Mouse (Mus musculus) left cerebral cortex, adult 2 months (tissue): ENCODE measurements around the gene Ism2. TPM values are rescaled to one million over a fixed set of nuclear protein-coding genes. Genes with fewer than 3 reads are reported as not detected.
"Not testable (repeated sequence)": the region's sequence is repeated elsewhere in the genome, so short reads cannot be mapped to it uniquely, and the experiment has no call there.

ENCODE experiments used
- DNase-seq, 2 experiments: peaks; one replicate each; pipeline ENCODE4 v3.0.0; 2021 to 2022; ENCODE audit warnings: low spot score in 2 of 2, mixed read lengths in 1 of 2; ENCODE audit errors: extremely low spot score in 1 of 2
- H3K27ac ChIP-seq: fragments of 200-600 bp; 2 replicates; pipeline ENCODE4 v1.8.1; 2022
- H3K4me3 ChIP-seq: fragments of 200-600 bp; 2 replicates; pipeline ENCODE4 v1.8.1; 2022
- CTCF ChIP-seq: fragments of 200-600 bp; IDR thresholded peaks from 2 replicates; pipeline ENCODE4 v1.8.1; 2022; ENCODE audit warnings: antibody characterized with exemption, mild to moderate bottlenecking, moderate library complexity
- intact Hi-C: fragments of 180-260 bp; cut with DNase I; formaldehyde crosslinking; loops from one replicate; pipeline ENCODE4 v1.15.1; 2025
- total RNA-seq, 2 experiments: library from RNA; stranded (reverse); gene quantifications; 2 replicates each; pipeline ENCODE4 v1.2.3; 2021

Gene Ism2
- total RNA-seq, 2 experiments from 2014 or later, result 0.19 to 0.27 TPM

DNA sequence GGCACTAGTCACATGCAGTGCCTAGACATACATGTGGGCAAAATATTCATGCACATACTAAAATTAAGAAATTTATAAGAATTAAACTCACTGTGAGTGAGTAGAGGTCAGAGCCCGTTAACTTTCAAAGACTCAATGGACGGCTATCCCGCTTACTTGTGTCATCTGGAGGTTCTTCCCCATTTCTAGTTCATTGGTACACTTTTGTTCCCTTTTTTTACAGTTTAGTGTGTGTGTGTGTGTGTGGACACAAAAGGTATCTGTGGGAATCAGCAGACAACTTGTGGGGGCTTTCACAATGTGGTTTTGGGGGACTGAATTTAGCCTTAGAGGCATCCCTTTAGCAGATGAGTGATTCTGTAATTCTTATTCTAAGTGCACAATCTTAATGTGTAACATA, 25.9 kb upstream of the Ism2 start:
- H3K4me3 ChIP-seq, result no peak overlapping the region
- no peak overlapping the region for H3K27ac ChIP-seq
- DNase-seq, result no peak
- TF ChIP-seq CTCF, result no peak
- intact Hi-C loops, result no loop called here

DNA sequence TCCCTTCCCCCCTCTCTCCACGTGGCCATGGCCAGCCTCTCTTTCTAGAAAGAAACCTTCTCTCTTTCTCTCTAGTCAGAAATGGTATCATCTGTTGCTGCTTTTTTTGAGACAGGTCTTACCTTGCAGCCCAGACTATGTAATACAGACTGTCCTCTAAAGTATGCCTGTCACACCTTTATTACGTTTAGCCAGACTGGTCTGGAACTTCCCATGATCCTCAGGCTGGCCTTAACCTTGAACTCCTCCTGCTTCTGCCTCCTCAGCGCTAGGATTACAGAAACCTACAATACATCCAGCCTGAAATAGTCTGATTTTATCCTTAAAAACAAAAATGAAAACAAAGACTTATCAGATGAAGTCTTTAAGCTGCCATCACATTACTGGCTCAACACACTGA, 19.7 kb upstream of the Ism2 start:
- intact Hi-C loops, result no loop called here
- Histone ChIP-seq H3K4me3 (no peak overlapping the region), H3K27ac (no peak overlapping the region)
- no peak for DNase-seq
- no peak for TF ChIP-seq CTCF

DNA sequence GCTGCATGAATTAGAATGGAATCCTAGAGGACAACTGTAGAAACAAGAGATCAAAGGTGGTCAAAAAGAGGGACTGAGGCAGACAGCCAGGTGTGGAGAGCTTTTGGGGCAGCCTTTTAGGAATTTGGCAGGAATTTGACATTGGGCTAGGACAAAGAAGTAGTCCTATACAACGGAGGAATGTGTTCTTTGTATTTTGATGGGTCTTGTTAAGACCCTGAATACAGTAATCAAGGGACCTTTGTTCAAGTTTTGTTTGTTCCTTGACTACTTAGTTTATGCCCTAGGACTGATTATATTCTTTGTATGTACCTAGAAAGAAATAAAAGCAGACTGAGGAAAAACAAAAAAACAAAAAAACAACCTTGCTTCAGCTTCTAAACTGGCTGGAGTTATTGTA, 18.4 kb upstream of the Ism2 start:
- no peak overlapping the region for H3K27ac ChIP-seq
- no peak for TF ChIP-seq CTCF
- H3K4me3 ChIP-seq, result no peak overlapping the region
- intact Hi-C loops, result no loop called here
- no peak for DNase-seq

DNA sequence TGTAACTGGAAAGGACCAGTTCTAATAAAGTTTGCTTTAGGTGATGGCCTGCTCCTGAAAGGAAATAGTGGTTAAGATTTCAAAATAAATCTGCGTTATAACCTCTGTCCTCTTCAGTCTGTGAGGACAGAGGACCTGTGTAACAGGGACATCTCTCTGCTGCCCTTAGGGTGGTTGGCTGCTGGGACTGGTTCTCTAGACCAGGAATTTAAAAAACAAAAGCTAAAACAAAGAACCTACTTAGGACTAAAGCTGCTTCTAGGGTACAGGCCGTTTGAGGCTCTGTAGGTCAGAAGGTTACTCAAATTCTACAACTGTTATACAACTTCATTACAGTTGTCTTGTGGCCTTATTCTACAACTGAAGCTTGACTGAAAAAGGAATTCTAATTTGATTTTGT, 13.6 kb upstream of the Ism2 start:
- Histone ChIP-seq H3K4me3 (no peak overlapping the region), H3K27ac (no peak overlapping the region)
- no peak for DNase-seq
- no peak for TF ChIP-seq CTCF
- intact Hi-C loops, result no loop called here

DNA sequence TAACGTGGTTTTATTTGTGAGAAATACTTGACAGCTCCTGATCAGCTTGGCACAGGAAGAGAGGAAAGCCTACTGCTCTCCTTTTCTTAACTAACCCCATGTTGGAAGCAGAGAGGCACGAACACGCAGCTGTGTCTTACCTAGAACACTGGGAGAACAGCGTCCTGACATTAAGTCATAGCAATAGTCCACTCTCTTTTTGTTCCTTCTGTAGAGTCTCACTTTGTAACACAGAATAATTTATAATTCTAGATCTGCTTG, 7.0 kb upstream of the Ism2 start:
- DNase-seq, H3K27ac ChIP-seq, H3K4me3 ChIP-seq, intact Hi-C loops: not testable (repeated sequence)

DNA sequence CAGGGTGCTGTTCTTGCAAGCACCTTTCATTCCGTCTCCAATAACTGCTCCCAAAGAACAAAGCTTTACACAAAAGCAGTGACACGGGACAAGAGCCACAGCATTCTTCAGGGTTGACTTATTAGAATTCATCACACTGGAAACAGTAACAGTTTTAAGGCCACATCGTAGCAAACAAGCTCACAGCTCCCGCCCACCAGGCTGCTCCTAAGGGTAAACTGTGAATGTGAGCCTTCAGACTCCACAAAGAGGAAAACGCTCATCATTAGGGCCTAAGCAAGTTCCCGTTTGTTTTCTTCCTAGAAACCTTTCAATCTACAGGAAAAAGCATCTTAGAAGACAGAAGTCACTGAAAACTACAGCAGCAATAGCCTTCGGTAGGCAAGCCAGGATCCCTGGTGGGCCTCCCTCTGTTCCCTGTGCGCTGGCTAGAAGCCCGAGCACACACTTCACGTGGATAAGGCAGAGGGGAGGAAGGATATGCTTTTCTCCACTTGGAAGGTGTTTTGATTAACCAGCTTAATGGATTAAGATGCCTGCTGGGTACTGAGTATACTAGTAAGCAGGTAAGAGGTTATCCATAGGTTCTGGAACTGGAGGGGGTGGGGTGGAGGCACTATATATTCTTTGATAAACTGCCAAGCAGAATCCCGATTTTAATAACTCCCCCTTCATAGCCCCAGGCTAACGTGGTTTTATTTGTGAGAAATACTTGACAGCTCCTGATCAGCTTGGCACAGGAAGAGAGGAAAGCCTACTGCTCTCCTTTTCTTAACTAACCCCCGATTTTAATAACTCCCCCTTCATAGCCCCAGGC, 6.5 kb upstream of the Ism2 start:
- Histone ChIP-seq H3K4me3 (no peak overlapping the region), H3K27ac (no peak overlapping the region)
- intact Hi-C loops, result no loop called here
- DNase-seq, result no peak
- TF ChIP-seq CTCF, result no peak

DNA sequence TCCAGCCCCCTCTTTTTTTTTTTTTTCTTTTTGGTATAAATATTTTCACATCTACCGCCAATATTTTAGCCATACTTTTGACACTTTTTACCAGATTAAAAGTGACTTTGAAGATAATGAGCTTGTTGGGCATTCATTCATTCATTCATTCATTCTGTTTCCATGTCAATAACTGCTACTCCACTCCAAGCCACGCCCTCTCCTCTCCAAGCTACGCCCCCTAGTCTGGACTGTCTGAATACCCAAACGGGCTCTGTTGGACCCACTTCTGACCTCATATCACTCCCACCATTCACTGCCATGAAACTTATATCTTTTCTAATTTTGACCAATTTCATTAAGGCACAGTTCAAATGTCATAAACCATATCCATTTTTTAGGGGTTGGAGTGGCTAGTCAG, 1.7 kb upstream of the Ism2 start:
- intact Hi-C loops, result no loop called here
- H3K4me3 ChIP-seq, result no peak overlapping the region
- no peak for DNase-seq
- no peak overlapping the region for H3K27ac ChIP-seq
- no peak for TF ChIP-seq CTCF

DNA sequence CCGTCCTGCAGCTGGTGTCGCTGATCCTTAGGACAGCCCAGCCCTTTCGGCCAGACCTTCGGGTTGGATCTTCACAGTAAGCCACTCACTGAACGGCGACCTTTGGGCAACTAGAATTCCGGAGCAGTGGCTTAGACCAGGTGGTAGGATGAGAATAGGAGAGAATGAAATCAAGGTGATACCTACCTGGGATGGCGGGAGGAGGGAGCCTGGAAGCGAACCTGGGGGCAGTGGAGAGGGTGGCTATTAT, 861 bp upstream of the Ism2 start:
- no peak for TF ChIP-seq CTCF
- intact Hi-C loops, result no loop called here
- no peak for DNase-seq
- Histone ChIP-seq H3K27ac (no peak overlapping the region), H3K4me3 (peak overlapping the region; percentile 59)

DNA sequence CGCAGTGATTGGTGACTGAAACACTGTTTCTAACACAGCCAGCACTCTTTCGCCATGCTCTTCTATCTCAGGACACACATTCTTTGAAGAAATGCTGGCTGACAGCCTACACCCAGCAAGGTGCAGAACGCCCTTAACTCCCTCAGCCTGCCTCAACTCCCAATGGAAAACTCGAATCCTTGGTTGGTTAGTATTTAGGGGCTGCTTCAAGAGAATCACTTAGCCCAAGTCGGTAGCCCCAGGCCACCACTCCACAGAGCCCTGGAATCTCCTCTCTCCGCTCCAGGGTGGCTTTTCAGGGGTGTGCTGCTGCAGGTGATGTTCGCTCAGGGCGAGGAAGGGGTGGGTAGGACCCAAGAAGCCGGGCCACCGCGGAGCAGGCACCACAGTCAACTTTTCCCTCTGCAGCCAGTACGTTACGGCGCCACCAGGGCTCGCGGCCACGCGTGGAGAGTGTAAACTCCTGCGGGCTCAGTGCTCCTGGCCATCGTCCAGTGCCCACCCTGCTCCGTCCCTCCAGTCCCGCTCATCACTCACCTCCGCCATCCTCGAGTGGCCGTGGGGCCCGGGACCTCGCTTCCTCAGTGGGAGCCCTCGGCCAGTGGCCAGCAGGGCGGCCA, 358 bp downstream of the Ism2 start:
- peak overlapping the region; percentile 59 for H3K4me3 ChIP-seq
- intact Hi-C loops, result no loop called here
- DNase-seq, result peak in 1 of 2 experiments; percentile 19
- H3K27ac ChIP-seq, result no peak overlapping the region
- peak; percentile 8; the same call in 1 of the 2 replicates for TF ChIP-seq CTCF

DNA sequence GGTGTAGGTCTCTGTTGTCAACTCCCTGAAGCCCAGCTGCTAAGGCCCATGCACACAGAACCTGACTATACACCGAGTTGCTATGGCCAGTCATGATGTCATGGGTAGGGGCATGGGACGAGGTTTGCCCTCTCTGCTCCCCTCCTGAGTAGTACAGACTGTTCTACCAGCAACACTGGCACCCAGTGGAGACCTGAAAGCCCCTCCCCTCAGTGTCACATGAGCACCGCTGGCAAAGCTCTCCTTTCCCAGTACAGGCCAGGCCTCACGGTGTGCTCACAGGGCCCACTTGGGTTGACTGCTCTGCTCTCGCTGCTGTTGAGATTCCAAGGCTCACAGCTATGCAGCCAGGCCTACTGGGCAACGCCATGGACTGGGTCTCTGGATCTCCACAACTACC, 5.6 kb downstream of the Ism2 start:
- no peak for DNase-seq
- TF ChIP-seq CTCF, result no peak
- H3K27ac ChIP-seq, result no peak overlapping the region
- H3K4me3 ChIP-seq, result no peak overlapping the region
- intact Hi-C loops, result no loop called here

DNA sequence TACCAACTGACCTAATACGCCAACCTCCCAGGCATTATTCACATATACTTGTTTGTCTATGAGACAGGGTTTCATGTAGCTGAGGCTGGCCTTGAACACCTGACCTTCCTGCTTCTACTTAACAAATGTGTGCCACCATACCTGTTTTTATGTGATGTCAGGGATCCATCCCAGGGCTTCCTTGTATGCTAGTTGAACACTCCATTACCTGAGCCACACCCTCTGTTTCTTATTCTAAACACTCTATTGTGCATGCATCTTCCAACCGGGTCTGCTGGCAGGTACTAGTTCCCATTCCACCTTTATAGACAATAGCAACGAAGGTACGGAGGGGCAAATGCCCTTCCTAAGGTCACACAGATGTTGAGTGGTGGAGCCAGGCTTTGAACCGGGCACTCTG, 10.4 kb downstream of the Ism2 start:
- Histone ChIP-seq H3K27ac (no peak overlapping the region), H3K4me3 (no peak overlapping the region)
- TF ChIP-seq CTCF, result no peak
- DNase-seq, result no peak
- intact Hi-C loops, result no loop called here

DNA sequence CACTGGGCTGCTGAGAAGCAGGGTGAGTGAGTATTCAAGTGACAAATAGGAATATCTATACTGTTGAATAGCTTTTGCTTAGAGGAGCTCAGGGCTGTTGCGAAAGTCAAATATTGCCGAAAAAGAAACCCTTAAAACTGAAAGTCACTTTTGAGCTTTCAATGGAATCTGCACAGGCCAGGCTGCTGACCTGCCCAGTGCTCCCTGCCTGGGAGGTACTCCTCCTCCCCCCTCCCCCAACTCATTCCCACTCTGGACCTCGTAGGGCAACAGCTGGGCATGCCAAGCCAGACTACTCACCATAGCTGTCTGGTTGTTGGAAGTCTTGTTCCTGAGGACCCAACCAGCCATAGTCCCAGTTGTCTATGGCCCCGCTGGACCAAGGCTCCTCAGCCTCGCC, 14.8 kb downstream of the Ism2 start:
- H3K4me3 ChIP-seq, result no peak overlapping the region
- no peak for TF ChIP-seq CTCF
- no peak overlapping the region for H3K27ac ChIP-seq
- intact Hi-C loops, result no loop called here
- DNase-seq, result no peak

DNA sequence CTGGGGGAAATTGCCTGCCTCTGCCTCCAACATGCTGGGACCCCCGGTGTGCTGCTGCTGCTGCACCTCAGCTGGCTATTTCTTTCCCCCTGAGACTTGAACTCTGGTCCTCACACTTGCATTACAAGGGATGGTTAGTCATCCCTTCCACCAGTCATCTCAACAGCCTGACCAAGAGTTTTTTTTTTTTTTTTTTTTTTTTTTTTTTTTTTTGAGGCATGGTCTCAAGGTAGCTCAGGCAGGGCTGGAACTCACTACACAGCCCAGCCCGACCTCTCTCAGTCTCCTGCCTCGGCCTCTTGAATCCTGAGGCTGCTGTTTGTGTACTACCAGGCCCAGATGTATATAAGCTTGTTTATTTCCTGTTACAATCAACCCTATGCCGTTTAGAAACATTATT, 15.2 kb downstream of the Ism2 start:
- H3K4me3 ChIP-seq, result no peak overlapping the region
- H3K27ac ChIP-seq, result no peak overlapping the region
- TF ChIP-seq CTCF, result no peak
- DNase-seq, result no peak
- intact Hi-C loops, result no loop called here
